Mouse (Mus musculus): ENCODE data around the gene Klra7.
"Not testable (repeated sequence)": the region's sequence is repeated elsewhere in the genome, so short reads cannot be mapped to it uniquely, and the experiment has no call there.

Gene Klra7

GRCm38 (mm10) chr6:130233222-130233621 lies at the start of gene Klra7:
TSS of gene Klra7 (minus strand) at chr6:130233322.
- no peak for DNase-seq (ENCODE audit: low read depth, low spot score)

GRCm38 (mm10) chr6:130281828-130282227 lies 48.7 kb upstream of the Klra7 start, which contains the start of gene Klra10:
TSS of gene Klra10 (minus strand) at chr6:130281928.
- DNase-seq (ENCODE audit: low read depth, low spot score): not testable (repeated sequence)

- no peak for DNase-seq (ENCODE audit: low read depth, low spot score)
Measured at GRCm38 (mm10) chr6:130255326-130255725, 22.2 kb upstream of the Klra7 start.

GRCm38 (mm10) chr6:130237536-130237935 lies 4.4 kb upstream of the Klra7 start:
- no peak for DNase-seq (ENCODE audit: low read depth, low spot score)

GRCm38 (mm10) chr6:130236635-130237034 lies 3.5 kb upstream of the Klra7 start:
- no peak for DNase-seq (ENCODE audit: low read depth, low spot score)

GRCm38 (mm10) chr6:130197453-130197852 lies 35.7 kb downstream of the Klra7 start:
- DNase-seq (ENCODE audit: low read depth, low spot score): not testable (repeated sequence)

GRCm38 (mm10) chr6:130193012-130193411 lies 40.1 kb downstream of the Klra7 start, which contains the start of gene Klra9:
TSS of gene Klra9 (minus strand) at chr6:130193112.
- not testable (repeated sequence) for DNase-seq (ENCODE audit: low read depth, low spot score)
